ENCODE assay signal across 9 mouse cellular contexts in the genomic region with DNA sequence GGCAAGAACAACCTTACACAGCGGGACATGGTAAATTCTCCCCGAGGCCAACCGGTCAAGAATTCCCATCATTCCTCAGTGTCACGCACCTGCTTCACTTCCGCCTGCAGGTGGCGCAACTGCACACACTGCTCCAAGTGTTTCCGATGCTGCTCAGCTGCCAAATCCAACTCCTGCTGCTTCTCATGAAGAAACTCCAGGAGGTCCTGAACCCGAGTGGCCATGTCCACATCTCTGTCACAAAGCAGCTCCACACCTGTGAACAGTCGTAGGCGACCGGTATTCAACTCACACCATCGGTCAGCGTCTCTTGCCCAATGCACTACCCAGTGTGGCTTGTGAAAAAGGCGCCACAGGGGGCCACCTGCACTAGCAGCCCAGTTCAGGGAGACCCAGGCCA.
DNase-seq lines count a peak whose midpoint lies in the region; ATAC-seq and TF ChIP-seq lines count a peak whose summit lies in the region.
"Had no signal": no experiment of that assay in that cellular context is flagged by ENCODE, and none has a peak within 500 bp of the region (broad histone marks: within the 10 kb centered on the region; RNA-seq: fewer than 3 reads in every experiment).

No protein-coding gene starts in this region.

- no peaks in the 10 kb centered on the region for H3K36me3 ChIP-seq in liver, embryonic 14.5 days (replicated peaks; ENCODE audit: control insufficient read depth, insufficient read depth, low read depth)
- peaks cover 35% of the 10 kb centered on the region for H3K36me3 ChIP-seq in hindbrain, embryonic 16.5 days (ENCODE audit: control insufficient read depth, insufficient read depth, low read length)

- no peak overlapping the region for H3K4me3 ChIP-seq in liver, embryonic 14.5 days (ENCODE audit: insufficient read depth in 1 of 2, low read depth in 2 of 2, low read length in 2 of 2)
- no peak overlapping the region for H3K4me3 ChIP-seq in hindbrain, embryonic 16.5 days (ENCODE audit: low read length)
- H3K4me3 ChIP-seq: heart, embryonic 15.5 days had no signal

- H3K9me3 ChIP-seq in liver, embryonic 14.5 days (ENCODE audit: control insufficient read depth, low read length), result no peaks in the 10 kb centered on the region
- no peaks in the 10 kb centered on the region for H3K9me3 ChIP-seq in hindbrain, embryonic 16.5 days (ENCODE audit: control insufficient read depth, low read length)
- H3K9me3 ChIP-seq: heart, embryonic 15.5 days had no signal

- no peak for ATAC-seq in CD4-positive, CD25-positive, alpha-beta regulatory T cell, adult 4 months
- no peak for ATAC-seq in liver, embryonic 14.5 days (ENCODE audit: insufficient read depth)
- peak; percentile 38; the same call in 1 of the 2 replicates for ATAC-seq in hindbrain, embryonic 16.5 days

- H3K27me3 ChIP-seq in liver, embryonic 14.5 days (ENCODE audit: control insufficient read depth, insufficient read depth, low read length), result no peaks in the 10 kb centered on the region
- no peaks in the 10 kb centered on the region for H3K27me3 ChIP-seq in hindbrain, embryonic 16.5 days (replicated peaks; ENCODE audit: control insufficient read depth, insufficient read depth, low read length)
- H3K27me3 ChIP-seq: heart, embryonic 15.5 days had no signal

- no peak overlapping the region for H3K9ac ChIP-seq in liver, embryonic 14.5 days (replicated peaks)
- H3K9ac ChIP-seq in hindbrain, embryonic 16.5 days (ENCODE audit: low read depth, low read length), result no peak overlapping the region
- H3K9ac ChIP-seq: heart, embryonic 15.5 days had no signal

- TF ChIP-seq CTCF in liver, embryonic 14.5 days (IDR thresholded peaks at IDR 0.05; ENCODE audit: low read depth), result peak; percentile 75

- no peak overlapping the region for H3K27ac ChIP-seq in liver, embryonic 14.5 days
- no peak overlapping the region for H3K27ac ChIP-seq in hindbrain, embryonic 16.5 days (ENCODE audit: low read depth, low read length)
- H3K27ac ChIP-seq: heart, embryonic 15.5 days had no signal

- TF ChIP-seq EP300 in liver, embryonic 14.5 days (IDR thresholded peaks at IDR 0.05; ENCODE audit: low read depth), result no peak

- no peaks in the 10 kb centered on the region for H3K4me1 ChIP-seq in liver, embryonic 14.5 days (replicated peaks; ENCODE audit: control insufficient read depth in 2 of 2, insufficient read depth in 2 of 2, low read length in 1 of 2)
- no peaks in the 10 kb centered on the region; the same call in 1 of the 2 replicates for H3K4me1 ChIP-seq in hindbrain, embryonic 16.5 days (ENCODE audit: control insufficient read depth, insufficient read depth, low read depth, low read length)

- WGBS in liver, embryonic 14.5 days (ENCODE audit: insufficient replicate concordance), result 78% methylated on average over 14 of the region's 14 CpGs
- 86% methylated on average over 14 of the region's 14 CpGs for WGBS in hindbrain, embryonic 16.5 days

- no peak overlapping the region for H3K4me2 ChIP-seq in liver, embryonic 14.5 days (ENCODE audit: low read depth)
- no peak overlapping the region for H3K4me2 ChIP-seq in hindbrain, embryonic 16.5 days (ENCODE audit: low read length)
- H3K4me2 ChIP-seq: heart, embryonic 15.5 days had no signal

- DNase-seq in CD4-positive, CD25-positive, alpha-beta regulatory T cell, adult 2 months (ENCODE audit: low read depth, low spot score), result peak; percentile 54
- DNase-seq in liver, embryonic 14.5 days (ENCODE audit: low read depth in 3 of 3, low spot score in 3 of 3), result no peak
- no peak for DNase-seq in liver
- peak; percentile 66 for DNase-seq in brain, adult 2 months (ENCODE audit: low read depth, low spot score)
- DNase-seq in mesoderm, embryonic 11.5 days (ENCODE audit: low read depth, low spot score), result peak; percentile 44
- no peak for DNase-seq in urinary bladder, adult 18-20 months (ENCODE audit: low spot score in 2 of 2)

Comparison
In these comparisons a context has a peak if more than half of its experiments do, and no peak if none do; other contexts are left out.
1. DNase-seq: peak in CD4-positive, CD25-positive, alpha-beta regulatory T cell, adult 2 months (single experiment), brain, adult 2 months (single experiment) and mesoderm, embryonic 11.5 days (single experiment); none in liver, embryonic 14.5 days (0 of 3), liver (single experiment) and urinary bladder, adult 18-20 months (0 of 2).